Mouse (Mus musculus) bone marrow, adult 2 months (tissue): ENCODE measurements around the gene Epb41l5.

Source experiments
- CTCF ChIP-seq: fragments of 200-500 bp; IDR thresholded peaks from 2 replicates; pipeline ENCODE4 v1.5.1; 2011; ENCODE audit warnings: low read length, control low read depth; ENCODE audit not compliant: control insufficient read depth, insufficient read depth
- POLR2A ChIP-seq: fragments of 200-500 bp; IDR thresholded peaks from 2 replicates; pipeline ENCODE4 v1.6.1; 2011; ENCODE audit warnings: low read depth, mild to moderate bottlenecking, control low read depth, low read length, borderline replicate concordance; ENCODE audit not compliant: control insufficient read depth

- TF ChIP-seq CTCF, result no peak
- TF ChIP-seq POLR2A, result no peak
Observed at GRCm38 (mm10) chr1:119570134-119570533, 78.7 kb downstream of the Epb41l5 start.
